Mouse (Mus musculus): ENCODE measurements at regions not wholly inside any gene's neighbourhood (a gene's known extent, or its start where the extent isn't known, plus 50 kb on each side); places are given as distances from the start of the nearest gene placed in this dataset.

- no peak for DNase-seq (ENCODE audit: inconsistent ontology term)
Observed at GRCm38 (mm10) chr3:32277572-32277971, 88.2 kb downstream of the Zmat3 start.

GRCm38 (mm10) chr3:32265619-32266222, 100.1 kb downstream of the Zmat3 start:
- peak; percentile 9 for DNase-seq (ENCODE audit: inconsistent ontology term)
